Mouse (Mus musculus): ENCODE results near the gene Akt1.

GRCm38 (mm10) chr12:112620354-112621061 is 54.2 kb downstream of the Akt1 start:
- TF ChIP-seq POLR2A (IDR thresholded peaks at IDR 0.05; ENCODE audit: low read depth, low read length) (no peak), CTCF (IDR thresholded peaks at IDR 0.05; ENCODE audit: extremely low read depth, insufficient read depth, insufficient read length, insufficient replicate concordance) (no peak)
